Mouse (Mus musculus) intestine, embryonic 16.5 days (tissue): ENCODE data around the gene Trim56. TPM values are rescaled to one million over a fixed set of nuclear protein-coding genes. Genes with fewer than 3 reads are reported as not detected.

Source experiments
- ATAC-seq: fragments of 200-750 bp; cut with Nextera tagmentation; 2 replicates; pipeline ENCODE4 v1.8.0; 2017; ENCODE audit warnings: moderate TSS enrichment, moderate library complexity
- H3K27ac ChIP-seq: fragments of 300-500 bp; sonication (generic); 2 replicates; pipeline ENCODE4 v1.5.1; 2014; ENCODE audit warnings: mild to moderate bottlenecking, low read length
- H3K27me3 ChIP-seq: fragments of 300-500 bp; sonication (generic); replicated peaks from 2 replicates; pipeline ENCODE4 v1.6.1; 2014; ENCODE audit warnings: low read length, control low read depth, mixed read lengths; ENCODE audit not compliant: control insufficient read depth, insufficient read depth
- H3K36me3 ChIP-seq: fragments of 300-500 bp; sonication (generic); 2 replicates; pipeline ENCODE4 v1.6.1; 2014; ENCODE audit warnings: low read length, control low read depth; ENCODE audit not compliant: control insufficient read depth, insufficient read depth
- H3K4me1 ChIP-seq: fragments of 300-500 bp; sonication (generic); 2 replicates; pipeline ENCODE4 v1.6.1; 2014; ENCODE audit warnings: low read length, control low read depth, mixed read lengths; ENCODE audit not compliant: control insufficient read depth, insufficient read depth
- H3K4me2 ChIP-seq: fragments of 300-500 bp; sonication (generic); 2 replicates; pipeline ENCODE4 v1.6.1; 2014; ENCODE audit warnings: low read depth, low read length, control low read depth
- H3K4me3 ChIP-seq: fragments of 300-500 bp; sonication (generic); 2 replicates; pipeline ENCODE4 v1.5.1; 2014; ENCODE audit warnings: mild to moderate bottlenecking, low read length
- H3K9ac ChIP-seq: fragments of 300-500 bp; sonication (generic); 2 replicates; pipeline ENCODE4 v1.6.1; 2014; ENCODE audit warnings: low read depth, low read length
- H3K9me3 ChIP-seq: fragments of 300-500 bp; sonication (generic); 2 replicates; pipeline ENCODE4 v1.6.1; 2016; ENCODE audit warnings: low read length, control low read depth; ENCODE audit not compliant: control insufficient read depth
- WGBS: fragments of 180-500 bp; shearing (Covaris S2); extraction: QIAGEN DNeasy Blood & Tissue Kit; methylation state at CpG from one replicate; pipeline ENCODE4 v1.1.7; 2014; 5-methylcytosine and 5-hydroxymethylcytosine counted together
- polyA plus RNA-seq: library from polyadenylated mRNA; unstranded; fragments of >200 nt; fragmentation: Nextera tagmentation; extraction: Ambion mirVana; gene quantifications from 2 replicates; pipeline ENCODE4 v1.2.1, GENCODE M21; 2015

Gene Trim56
- polyA plus RNA-seq, 1 experiment from 2014 or later: 6.5 TPM

- H3K4me3 ChIP-seq: no peak overlapping the region
- H3K36me3 ChIP-seq: no peaks in the 10 kb centered on the region
- peak overlapping the region; percentile 73; the same call in 1 of the 2 replicates for H3K27ac ChIP-seq
- H3K27me3 ChIP-seq: no peaks in the 10 kb centered on the region
- WGBS: 61% methylated on average over 6 of the region's 6 CpGs
- peaks cover 50% of the 10 kb centered on the region for H3K4me1 ChIP-seq
- ATAC-seq: no peak
- H3K4me2 ChIP-seq: no peak overlapping the region
- no peaks in the 10 kb centered on the region for H3K9me3 ChIP-seq
- no peak overlapping the region for H3K9ac ChIP-seq
Observed at GRCm38 (mm10) chr5:137075726-137076125, 40.3 kb downstream of the Trim56 start.

DNA sequence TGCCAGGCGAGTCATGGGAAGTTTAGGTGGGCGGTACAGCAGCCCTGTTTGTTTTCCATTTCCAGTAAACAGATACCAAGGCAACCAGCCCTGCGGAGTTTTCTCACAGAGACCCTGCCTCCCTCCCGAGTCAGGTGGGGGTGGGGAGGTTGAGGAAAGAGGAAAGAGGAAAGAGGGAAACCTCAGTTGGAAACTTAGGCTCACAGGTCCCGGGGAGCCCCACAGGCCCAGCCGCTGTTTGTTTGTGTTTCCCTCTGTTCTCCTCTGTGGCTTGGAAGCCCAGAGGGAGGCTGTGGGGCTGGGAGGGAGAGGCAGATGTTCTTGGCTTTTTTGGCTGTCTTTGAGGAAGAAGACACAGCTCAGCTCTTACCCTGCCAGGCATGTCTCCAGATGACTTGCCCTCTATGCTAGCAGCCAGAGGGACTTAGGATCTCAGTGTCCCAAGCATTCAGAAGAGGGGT, 41.8 kb downstream of the Trim56 start:
- H3K4me3 ChIP-seq: no peak overlapping the region
- H3K36me3 ChIP-seq: no peaks in the 10 kb centered on the region
- H3K4me1 ChIP-seq: peaks cover 49% of the 10 kb centered on the region
- no peaks in the 10 kb centered on the region for H3K27me3 ChIP-seq
- no peak overlapping the region for H3K4me2 ChIP-seq
- H3K9me3 ChIP-seq: no peaks in the 10 kb centered on the region
- H3K27ac ChIP-seq: no peak overlapping the region
- WGBS: 28% methylated on average over 6 of the region's 6 CpGs
- no peak overlapping the region for H3K9ac ChIP-seq
- no peak for ATAC-seq

DNA sequence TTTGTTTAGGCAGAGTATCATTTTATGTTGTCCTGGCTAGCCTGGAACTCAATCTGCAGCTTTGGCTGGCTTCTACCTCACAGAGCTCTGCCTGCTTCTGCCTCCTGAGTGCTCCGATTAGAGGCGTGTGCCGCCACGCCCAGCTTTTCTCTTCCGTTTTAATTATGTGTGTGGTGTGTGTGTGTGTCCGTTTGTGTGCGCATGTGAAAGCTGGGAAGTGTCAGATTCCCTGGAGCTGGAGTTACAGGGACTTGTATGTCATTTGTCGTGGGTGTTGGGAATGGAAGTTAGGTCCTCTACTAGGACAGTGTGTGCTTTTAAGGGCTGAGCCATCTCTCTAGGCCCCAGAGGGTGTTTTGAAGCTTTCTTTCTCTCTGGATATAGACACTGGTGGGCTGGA, 42.9 kb downstream of the Trim56 start:
- Histone ChIP-seq H3K9me3 (no peaks in the 10 kb centered on the region), H3K27me3 (no peaks in the 10 kb centered on the region), H3K4me3 (no peak overlapping the region), H3K9ac (no peak overlapping the region), H3K36me3 (no peaks in the 10 kb centered on the region), H3K4me1 (peaks cover 39% of the 10 kb centered on the region), H3K4me2 (no peak overlapping the region), H3K27ac (no peak overlapping the region)
- ATAC-seq: no peak
- WGBS: 95% methylated on average over 8 of the region's 8 CpGs

- Histone ChIP-seq H3K36me3 (no peaks in the 10 kb centered on the region), H3K9me3 (no peaks in the 10 kb centered on the region), H3K4me1 (peaks cover 32% of the 10 kb centered on the region), H3K4me3 (peak within 1 kb of the TSS; percentile 19; the same call in 1 of the 2 replicates), H3K27me3 (no peaks in the 10 kb centered on the region), H3K27ac (peak within 1 kb of the TSS; percentile 14; the same call in 1 of the 2 replicates), H3K9ac (peak within 1 kb of the TSS; percentile 23; the same call in 1 of the 2 replicates), H3K4me2 (peak within 1 kb of the TSS; percentile 45)
- ATAC-seq: peak; percentile 91
- WGBS: 19% methylated on average over 23 of the region's 23 CpGs
Observed at GRCm38 (mm10) chr5:137072079-137072960, 43.7 kb downstream of the Trim56 start, which contains the start of gene Serpine1. Gene Serpine1, minus strand, starts transcription at chr5:137072268.

DNA sequence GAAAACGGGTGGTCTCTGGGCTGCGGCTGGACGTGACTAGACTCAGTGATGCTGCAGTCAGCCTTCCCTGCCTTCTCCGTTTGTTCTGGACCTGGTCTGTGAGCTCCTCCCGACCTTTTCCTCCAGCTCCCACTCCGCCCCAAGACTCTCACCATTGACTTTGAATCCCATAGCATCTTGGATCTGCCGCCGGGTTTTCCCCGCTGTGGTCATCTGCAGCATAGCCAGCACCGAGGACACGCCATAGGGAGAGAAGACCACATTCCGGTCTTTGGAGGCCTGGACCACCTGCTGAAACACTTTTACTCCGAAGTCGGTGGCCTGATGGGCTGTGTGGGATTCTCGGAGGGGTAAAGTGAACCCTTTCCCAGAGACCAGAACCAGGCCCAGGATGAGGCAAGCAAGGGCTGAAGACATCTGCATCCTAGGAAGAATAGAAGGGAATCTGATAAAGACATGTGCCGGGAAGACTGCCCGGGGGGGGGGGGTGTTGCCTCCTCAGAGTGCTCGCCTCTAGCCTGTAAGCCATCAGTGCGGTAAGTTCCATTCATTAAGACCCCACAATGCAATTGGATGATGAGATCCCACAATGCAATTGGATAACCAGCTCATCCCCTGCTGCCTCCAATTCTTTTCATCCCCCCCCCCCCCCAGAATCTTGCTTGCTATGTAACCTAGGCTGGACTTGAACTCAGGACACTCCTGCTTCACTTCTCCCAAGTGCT, 45.0 kb downstream of the Trim56 start:
- H3K4me2 ChIP-seq: no peak overlapping the region
- H3K27me3 ChIP-seq: no peaks in the 10 kb centered on the region
- H3K36me3 ChIP-seq: no peaks in the 10 kb centered on the region
- H3K4me1 ChIP-seq: peaks cover 24% of the 10 kb centered on the region
- no peak overlapping the region for H3K9ac ChIP-seq
- no peaks in the 10 kb centered on the region for H3K9me3 ChIP-seq
- no peak overlapping the region for H3K4me3 ChIP-seq
- ATAC-seq: no peak
- no peak overlapping the region for H3K27ac ChIP-seq
- WGBS: 87% methylated on average over 19 of the region's 19 CpGs

GRCm38 (mm10) chr5:137068711-137069110, 47.3 kb downstream of the Trim56 start:
- no peak overlapping the region for H3K27ac ChIP-seq
- ATAC-seq: no peak
- H3K27me3 ChIP-seq: no peaks in the 10 kb centered on the region
- no peak overlapping the region for H3K9ac ChIP-seq
- H3K4me3 ChIP-seq: no peak overlapping the region
- no peak overlapping the region for H3K4me2 ChIP-seq
- 67% methylated on average over 4 of the region's 4 CpGs for WGBS
- H3K9me3 ChIP-seq: no peaks in the 10 kb centered on the region
- H3K36me3 ChIP-seq: no peaks in the 10 kb centered on the region
- peaks cover 10% of the 10 kb centered on the region; the same call in 1 of the 2 replicates for H3K4me1 ChIP-seq

- Histone ChIP-seq H3K4me2 (no peak overlapping the region), H3K4me3 (no peak overlapping the region), H3K9ac (no peak overlapping the region), H3K4me1 (no peaks in the 10 kb centered on the region), H3K27me3 (no peaks in the 10 kb centered on the region), H3K36me3 (no peaks in the 10 kb centered on the region), H3K9me3 (no peaks in the 10 kb centered on the region), H3K27ac (no peak overlapping the region)
- WGBS: 70% methylated on average over 8 of the region's 8 CpGs
- no peak for ATAC-seq
Observed at GRCm38 (mm10) chr5:137065923-137066322, 50.1 kb downstream of the Trim56 start.

- Histone ChIP-seq H3K4me3 (no peak overlapping the region), H3K9me3 (no peaks in the 10 kb centered on the region), H3K27me3 (no peaks in the 10 kb centered on the region), H3K4me2 (no peak overlapping the region), H3K9ac (no peak overlapping the region), H3K27ac (no peak overlapping the region), H3K36me3 (no peaks in the 10 kb centered on the region), H3K4me1 (no peaks in the 10 kb centered on the region)
- 66% methylated on average over 6 of the region's 6 CpGs for WGBS
- ATAC-seq: no peak
Observed at GRCm38 (mm10) chr5:137065454-137065853, 50.6 kb downstream of the Trim56 start.

GRCm38 (mm10) chr5:137062601-137063000, 53.4 kb downstream of the Trim56 start:
- Histone ChIP-seq H3K4me3 (no peak overlapping the region), H3K4me1 (no peaks in the 10 kb centered on the region), H3K9ac (no peak overlapping the region), H3K27me3 (no peaks in the 10 kb centered on the region), H3K9me3 (no peaks in the 10 kb centered on the region), H3K27ac (no peak overlapping the region), H3K4me2 (no peak overlapping the region), H3K36me3 (no peaks in the 10 kb centered on the region)
- ATAC-seq: no peak
- WGBS: 85% methylated on average over 5 of the region's 5 CpGs
